Mouse (Mus musculus): ENCODE results near the gene Ryr3.

- TF ChIP-seq CTCF (IDR thresholded peaks at IDR 0.05; ENCODE audit: borderline replicate concordance, extremely low read depth, insufficient read depth, insufficient read length) (no peak), POLR2A (IDR thresholded peaks at IDR 0.05; ENCODE audit: borderline replicate concordance, extremely low read depth, insufficient read depth, insufficient read length, poor library complexity, severe bottlenecking) (no peak)
Measured at GRCm38 (mm10) chr2:112714648-112715047, 502.2 kb downstream of the Ryr3 start.

All from brain, embryonic 14.5 days (tissue).